Mouse (Mus musculus) liver, adult 2 months (tissue): ENCODE results near the gene Sema6d.

Source experiments
- CTCF ChIP-seq: fragments of 200-500 bp; IDR thresholded peaks from 2 replicates; pipeline ENCODE4 v1.5.1; 2011; ENCODE audit warnings: low read depth, low read length, control low read depth
- POLR2A ChIP-seq: fragments of 200-500 bp; IDR thresholded peaks from 2 replicates; pipeline ENCODE4 v1.6.1; 2011; ENCODE audit warnings: low read length, control low read depth; ENCODE audit not compliant: insufficient read depth; ENCODE audit errors: extremely low read depth

GRCm38 (mm10) chr2:124467429-124467828 is 377.7 kb downstream of the Sema6d start:
- TF ChIP-seq CTCF, result no peak
- no peak for TF ChIP-seq POLR2A
